Mouse (Mus musculus) neural tube, embryonic 10.5 days (tissue): ENCODE results near the gene Pde10a.

Source experiments
- DNase-seq: peaks from one replicate; pipeline ENCODE4 v3.0.0-alpha.2; 2017; ENCODE audit warnings: low spot score; ENCODE audit errors: extremely low spot score

Pde10a gene

DNA sequence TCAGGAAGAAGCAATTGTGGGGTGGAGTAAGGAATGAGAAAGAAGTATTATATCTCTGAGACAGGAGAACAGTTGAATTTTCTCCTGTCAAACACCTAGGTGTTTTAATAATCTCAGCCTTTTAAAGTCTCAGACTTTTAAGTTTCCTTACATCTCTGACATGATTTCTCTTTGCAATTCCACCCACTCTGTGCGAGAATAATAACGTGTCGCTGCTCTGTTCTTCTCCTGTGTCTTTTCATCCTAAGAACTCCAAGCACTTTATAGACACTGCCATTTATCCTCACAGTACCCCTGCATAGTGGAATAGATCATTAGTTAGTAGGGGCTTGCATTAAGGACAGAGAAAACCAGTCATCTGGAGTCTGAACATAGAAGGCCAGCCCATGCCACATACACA is 217.6 kb downstream of the Pde10a start:
- no peak for DNase-seq

DNA sequence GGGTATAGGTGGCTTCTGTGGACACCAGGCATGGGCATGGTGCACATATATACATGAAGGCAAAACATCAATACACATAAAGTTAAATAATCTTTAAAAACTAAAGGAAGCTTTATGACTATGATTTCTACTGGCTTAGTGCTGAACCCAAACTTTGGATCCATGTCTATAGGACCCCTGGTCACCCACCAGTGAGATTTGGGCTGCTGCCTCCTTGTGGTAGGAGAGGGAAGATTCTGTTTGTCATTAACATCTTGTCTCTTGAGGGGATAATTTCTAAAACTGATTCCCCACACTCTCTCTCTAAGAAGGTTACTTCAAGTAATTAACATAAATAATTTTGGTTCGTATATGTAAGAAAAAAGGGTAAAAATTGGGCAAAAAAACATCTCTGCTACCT is 220.2 kb downstream of the Pde10a start:
- no peak for DNase-seq

DNA sequence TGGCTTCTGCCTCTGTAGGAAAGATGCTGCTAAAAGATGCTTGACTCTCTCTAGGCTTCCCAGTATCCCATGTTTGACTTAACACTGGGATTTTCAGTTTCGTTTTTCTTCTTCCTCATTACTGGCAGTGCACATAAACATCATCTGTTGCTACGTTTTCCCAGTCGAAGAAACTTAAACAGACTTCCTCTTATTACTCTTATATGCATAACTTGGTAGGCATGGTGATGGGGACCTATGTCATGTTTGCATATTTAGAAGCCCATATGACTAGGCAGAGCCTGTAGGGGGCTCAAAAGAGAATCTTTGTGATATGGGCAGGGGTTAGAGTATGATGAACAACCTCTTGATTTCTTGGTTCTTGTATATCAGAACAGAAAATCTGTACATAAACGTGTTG is 224.3 kb downstream of the Pde10a start:
- DNase-seq: no peak

DNA sequence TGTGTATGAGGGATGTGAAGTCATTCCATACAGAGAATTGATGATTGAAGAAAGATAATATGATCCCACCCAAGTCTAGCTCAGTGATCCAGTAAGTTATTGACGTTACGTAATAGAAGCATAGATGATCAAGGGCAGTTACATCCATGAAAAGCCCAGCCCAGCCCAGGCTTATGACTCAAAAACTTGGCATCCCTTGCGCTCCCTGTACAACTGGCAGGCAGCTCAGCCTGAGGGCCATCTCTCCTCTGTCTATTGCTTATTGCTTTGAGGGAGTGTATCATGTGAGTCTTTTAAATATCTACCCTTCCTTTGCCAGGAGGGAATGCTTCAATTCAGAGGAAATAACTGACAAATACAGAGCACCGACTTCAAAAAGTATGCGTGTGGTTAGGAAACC is 232.4 kb downstream of the Pde10a start:
- no peak for DNase-seq

DNA sequence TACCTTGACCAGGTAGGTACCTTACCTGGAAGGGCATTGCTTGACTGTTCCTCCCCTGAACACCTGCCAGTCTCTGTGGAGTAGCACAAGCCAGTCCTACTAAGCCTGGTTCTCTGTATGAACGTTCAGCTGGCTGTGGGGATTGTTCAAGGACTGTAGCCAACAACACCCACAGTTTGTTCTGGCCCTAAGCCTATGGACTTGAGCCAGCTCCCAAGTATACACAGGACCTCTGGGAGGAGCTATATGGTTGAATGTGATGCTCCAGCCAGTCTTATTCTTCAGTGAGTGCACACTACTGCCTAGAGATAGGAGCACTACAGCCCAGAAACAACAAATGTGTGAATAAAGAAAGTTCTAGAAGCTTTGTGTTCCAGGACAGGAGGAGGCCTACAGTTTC is 238.1 kb downstream of the Pde10a start:
- no peak for DNase-seq

DNA sequence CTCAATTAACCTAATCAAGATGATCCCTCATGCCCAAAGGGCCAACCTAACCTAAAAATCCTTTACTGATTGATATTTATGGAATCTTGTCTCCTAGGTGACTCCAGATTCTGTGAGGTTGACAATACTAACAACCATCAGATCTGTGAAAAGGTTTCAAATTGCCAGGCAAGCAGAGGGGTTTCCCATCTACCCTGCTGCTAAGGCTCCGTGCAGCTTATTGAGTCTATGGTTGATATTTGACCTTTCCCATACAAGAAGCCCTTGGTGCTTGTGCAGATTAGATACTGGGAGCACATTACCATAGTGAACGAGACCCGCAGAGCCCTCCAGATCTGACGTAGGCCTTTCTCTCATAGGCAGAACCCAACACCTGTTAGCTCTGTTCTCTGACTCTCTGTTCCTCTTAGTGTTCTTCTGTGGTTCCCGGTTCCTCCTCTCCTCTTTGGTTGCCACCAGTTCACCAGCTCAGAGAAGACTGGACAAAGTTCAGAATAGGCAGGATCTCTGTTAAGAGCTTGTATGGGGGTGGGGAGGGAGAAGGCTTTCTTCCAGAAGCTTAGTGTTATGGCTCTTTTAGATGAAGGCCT is 240.9 kb downstream of the Pde10a start:
- DNase-seq: no peak

DNA sequence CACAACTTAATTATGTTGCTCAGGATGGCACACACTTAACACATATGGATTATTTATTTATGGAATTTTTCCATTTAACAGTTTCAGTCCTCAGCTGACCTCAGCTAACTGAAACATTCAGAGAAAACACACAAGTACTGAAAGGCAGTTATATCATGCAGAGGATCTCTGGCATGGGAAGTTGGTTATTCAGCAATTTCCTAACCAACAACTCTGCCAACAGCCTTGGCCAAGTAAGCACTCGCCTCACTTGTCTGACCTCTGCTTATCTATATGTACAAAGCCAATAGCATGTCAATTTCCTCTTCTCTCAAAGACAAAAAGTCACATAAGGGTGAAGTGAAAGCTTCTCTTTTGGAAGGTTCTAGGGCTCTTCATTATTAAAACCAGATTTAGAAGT is 244.0 kb downstream of the Pde10a start:
- DNase-seq: no peak

DNA sequence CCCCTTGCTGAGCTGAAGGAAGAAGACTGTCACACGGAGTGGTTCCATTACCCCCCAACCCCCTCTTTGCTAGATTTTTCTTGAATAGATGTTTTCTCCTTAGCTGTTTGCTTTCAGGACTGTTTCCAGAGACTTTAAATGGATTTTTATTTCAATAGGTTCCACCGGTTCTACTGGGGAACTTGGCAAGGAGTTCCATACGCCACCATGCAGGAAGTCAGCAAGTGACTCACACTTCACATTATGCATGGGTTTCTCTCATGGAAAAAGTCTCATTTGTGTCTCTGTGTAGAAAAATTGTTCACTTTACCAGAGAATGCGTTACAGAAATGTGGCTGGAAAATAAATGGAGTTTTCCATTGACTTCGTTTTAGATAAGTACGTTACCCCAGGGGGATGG is 248.2 kb downstream of the Pde10a start:
- no peak for DNase-seq

DNA sequence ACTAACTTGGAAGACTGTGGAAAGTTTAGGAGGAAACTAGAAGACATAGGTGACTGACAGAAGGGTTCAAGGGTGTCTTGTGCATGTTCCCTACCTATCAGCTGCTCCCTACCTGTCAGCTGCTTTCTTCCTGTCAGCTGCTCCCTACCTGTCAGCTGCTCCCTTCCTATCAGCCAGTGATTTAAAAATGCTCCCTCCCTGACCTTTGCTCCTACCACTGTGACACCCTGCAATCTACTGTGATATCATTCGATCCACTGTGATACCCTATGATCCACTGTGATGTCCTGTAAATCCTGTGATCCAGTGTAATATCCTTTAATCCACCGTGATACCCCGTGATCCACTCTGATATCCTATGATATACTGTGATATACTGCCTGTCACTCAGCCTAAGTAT is 249.1 kb downstream of the Pde10a start:
- DNase-seq: no peak

DNA sequence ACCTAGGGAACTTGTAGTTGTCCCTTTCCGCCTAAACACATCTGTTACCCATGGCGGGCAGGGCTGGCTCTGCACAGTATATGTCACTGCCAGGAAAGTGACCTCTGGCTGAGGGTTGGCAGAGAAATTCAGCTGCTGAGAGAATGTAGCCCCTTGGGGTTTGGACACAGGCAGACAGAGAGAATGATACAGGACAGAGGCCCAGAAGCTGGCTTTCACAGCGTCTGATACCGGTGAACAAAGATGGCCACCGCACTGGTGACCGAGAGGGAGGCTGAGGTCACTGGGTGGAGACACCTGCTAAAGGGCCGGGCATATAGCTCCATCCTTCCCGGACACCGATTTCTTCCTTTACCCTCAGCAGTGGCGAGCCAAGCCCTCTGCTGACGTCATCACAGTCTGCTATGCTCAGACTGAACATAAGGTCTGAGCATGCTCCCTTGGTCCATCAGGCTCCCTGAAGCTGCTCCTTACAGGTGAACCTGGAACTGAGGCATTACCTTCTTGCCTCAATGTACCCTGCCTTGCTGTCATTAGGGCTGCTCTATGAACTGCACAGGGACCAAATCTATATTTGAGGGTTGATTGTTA is 250.5 kb downstream of the Pde10a start:
- DNase-seq: no peak

DNA sequence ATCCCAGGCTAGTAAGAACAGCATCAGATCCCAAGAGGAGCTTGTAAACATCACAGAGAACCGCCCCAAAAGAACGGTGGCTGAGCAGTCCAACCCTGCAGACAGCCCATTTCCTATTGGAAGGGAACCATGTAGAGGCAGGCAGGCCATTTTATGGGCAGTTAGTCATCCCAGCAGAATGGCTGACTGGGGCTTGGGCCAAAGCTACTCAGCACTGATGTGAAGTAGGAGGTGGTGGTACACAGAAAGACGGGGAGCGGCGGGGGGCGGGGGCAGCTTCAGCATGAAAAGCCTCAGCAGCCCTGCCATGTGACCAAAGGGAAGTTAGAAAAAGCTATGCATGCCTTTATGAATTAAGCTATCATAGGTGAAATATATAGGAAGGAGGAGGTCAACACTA is 252.5 kb downstream of the Pde10a start:
- no peak for DNase-seq

DNA sequence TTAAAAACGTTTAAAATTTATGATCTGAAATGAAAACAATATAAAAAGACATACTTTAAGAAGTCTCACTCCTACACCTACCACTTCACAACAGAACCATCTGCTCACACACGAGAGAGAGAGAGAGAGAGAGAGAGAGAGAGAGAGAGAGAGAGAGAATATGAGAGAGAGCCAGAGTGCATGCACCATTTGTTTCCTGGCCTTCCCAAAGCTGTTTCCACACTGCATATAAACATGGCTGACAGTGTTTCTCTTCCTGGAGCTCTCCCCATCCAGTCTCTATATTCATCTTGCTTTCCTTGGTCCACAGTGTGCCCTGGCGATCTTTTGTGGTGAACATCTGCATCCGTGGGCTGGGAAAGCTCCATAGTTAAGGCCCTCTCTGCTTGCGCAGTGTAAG is 253.7 kb downstream of the Pde10a start:
- DNase-seq: no peak

DNA sequence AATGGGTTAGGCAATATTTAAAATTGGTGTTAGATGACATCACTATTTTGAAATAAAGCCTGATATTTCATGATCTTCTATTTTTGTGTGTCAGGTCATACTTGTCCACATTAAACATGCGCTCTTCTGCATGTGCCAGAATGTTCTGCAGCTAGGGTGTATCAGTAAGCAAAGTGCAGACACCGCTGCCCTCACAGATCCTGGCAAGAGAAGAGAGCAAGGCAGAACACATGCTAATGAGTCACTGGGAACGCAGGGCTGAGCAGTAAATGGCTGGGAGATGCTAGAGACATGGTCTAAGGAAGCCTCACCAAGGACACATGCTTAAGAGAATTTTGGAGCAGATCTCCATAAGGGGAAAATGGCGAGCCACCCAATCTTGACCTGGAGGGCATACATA is 255.3 kb downstream of the Pde10a start:
- no peak for DNase-seq

DNA sequence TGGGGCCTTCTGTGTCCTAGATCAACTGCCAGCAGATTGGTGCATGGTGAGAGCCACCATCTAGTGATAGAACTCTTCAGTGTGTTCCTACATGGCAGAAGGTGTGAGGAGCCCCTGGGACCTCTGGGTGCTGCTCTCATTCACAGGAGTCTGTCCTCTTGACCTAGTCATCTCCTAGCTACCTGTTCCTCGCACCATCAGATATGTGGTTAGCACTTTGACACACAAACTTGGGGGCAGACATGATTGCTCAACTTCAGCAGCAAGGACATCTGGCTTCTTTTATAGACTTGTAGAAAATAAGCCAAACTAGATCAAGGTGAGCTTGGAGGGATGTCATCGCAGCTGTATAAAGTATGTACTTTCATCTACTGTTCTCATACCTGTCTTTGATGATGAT is 255.9 kb downstream of the Pde10a start:
- DNase-seq: no peak

DNA sequence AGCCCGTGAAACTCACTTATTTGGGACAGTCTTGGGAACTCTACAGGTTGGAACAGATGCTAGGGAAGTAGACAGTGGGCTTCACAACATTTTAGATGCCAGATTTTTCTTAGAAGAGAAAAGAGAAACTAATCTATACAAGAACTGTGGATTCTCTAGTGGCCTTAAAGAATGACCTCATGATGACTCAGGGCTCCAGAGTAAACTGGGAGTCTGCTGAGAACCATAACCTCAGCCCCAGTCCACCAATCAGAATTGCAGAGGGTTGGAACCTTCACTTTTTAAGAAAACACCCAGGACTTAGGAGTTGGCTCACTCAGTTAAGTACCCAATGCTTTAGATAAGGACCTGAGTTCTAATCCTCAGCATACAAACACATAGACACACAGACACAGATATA is 256.4 kb downstream of the Pde10a start:
- DNase-seq: no peak

DNA sequence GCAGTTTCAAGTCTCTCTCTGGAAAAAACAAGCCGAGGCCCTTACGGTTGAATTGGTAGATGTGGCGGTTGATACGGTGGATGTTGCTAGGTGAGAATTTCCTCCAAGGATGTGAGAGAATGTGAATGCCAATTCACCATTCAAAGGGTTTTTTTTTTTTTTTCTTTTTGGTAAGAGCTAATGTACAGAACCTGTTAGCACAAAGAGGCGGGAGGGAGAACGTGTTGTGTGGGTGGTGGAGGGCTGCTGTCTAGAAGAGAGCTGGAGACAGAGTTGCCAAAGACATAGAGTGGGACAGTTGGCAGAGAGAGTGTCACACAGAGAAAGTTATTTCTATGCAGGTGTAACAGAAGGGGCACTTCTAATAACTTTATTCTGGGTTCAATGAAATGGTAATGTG is 260.7 kb downstream of the Pde10a start:
- DNase-seq: no peak

DNA sequence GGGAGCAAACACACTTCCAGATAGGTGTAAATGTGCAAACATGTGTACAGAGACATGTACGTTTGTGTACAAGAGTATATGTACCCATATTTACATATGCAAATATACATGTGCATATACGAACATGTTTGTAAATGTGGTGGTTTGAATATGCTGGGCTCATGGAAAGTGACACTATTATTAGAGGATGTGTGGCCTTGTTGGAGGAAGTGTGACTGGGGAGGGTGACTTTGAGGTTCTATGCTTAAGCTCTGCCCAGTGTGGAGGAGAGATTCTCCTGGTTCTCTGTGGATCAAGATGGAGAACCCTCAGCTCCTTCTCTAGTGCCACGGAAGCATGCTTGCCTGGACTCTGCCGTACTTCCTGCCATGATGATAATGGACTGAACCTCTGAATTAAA is 261.3 kb downstream of the Pde10a start:
- DNase-seq: no peak

DNA sequence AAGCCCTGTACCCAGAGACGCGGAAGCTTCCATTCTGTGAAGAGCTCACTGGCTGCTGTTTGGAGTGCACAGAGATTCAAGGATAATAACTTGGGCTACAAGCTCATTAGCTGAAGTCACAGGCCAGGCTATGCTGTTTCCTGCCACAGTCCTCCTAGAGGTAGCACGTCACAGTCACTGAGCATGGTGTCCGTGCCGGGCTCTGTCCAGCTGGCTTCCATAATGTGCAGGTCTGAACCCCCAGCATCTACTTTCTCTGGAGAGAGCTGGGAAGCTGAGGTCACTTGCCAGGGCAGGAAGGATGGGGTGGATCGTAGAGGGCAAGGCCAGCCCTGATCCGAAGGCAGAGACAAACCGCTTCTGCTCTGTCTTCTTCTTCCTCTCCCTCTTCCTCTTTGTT is 262.6 kb downstream of the Pde10a start:
- no peak for DNase-seq

DNA sequence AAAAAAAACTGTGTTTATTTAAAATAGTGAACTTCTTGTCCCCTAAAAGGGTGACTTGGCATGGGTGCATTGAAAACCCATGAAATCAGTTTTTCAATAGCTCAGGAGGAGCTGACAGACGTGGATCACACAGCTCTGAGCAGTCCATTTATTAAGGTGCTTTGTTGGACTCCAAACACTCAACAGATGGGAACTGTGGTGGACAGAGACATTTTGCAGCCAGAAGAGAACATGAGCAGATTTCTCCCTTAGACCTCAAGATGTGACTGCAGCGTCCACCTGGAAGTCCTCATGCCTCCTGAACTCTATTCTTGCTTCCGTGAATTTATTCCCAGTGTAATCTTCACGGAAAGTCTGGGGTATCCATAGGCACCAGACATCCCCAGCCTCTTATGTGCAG is 266.4 kb downstream of the Pde10a start:
- DNase-seq: no peak

DNA sequence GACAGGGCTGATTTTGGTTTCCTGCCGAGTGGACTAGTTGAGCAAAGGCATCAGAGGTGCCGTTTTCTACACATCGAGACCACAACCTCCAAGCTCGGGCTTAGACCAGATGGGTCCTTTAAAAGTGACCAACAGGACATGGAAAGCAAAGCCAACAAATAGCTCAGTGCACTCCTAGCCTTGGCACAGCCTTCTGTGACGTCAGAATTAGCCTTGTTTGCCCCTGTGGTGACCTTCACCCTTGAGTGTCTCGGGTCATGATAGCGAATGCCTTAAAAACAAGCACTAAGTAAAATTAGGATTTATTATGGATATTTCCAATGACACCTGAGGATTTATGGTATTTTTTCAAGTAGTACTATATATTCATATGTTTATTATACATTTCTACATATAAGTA is 267.4 kb downstream of the Pde10a start:
- DNase-seq: no peak

DNA sequence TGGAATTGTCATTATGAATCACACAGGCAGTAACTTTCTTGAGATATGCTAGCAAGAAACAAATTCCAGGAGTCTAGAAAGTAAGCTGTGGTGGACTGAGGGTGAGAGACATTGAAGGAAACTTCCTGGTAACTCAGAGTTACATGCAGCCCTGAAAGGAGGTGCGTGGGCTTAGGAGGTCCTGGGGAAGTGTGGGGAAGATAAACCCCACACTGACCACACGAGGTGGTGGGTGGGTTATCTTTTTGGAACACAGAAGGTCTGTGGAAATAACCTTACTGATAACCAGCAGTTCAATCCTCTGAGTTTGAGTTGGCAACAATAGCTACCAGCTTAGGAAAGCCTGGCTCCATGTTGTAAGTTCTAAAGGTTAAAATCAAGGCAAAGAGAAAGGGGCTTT is 272.5 kb downstream of the Pde10a start:
- no peak for DNase-seq

DNA sequence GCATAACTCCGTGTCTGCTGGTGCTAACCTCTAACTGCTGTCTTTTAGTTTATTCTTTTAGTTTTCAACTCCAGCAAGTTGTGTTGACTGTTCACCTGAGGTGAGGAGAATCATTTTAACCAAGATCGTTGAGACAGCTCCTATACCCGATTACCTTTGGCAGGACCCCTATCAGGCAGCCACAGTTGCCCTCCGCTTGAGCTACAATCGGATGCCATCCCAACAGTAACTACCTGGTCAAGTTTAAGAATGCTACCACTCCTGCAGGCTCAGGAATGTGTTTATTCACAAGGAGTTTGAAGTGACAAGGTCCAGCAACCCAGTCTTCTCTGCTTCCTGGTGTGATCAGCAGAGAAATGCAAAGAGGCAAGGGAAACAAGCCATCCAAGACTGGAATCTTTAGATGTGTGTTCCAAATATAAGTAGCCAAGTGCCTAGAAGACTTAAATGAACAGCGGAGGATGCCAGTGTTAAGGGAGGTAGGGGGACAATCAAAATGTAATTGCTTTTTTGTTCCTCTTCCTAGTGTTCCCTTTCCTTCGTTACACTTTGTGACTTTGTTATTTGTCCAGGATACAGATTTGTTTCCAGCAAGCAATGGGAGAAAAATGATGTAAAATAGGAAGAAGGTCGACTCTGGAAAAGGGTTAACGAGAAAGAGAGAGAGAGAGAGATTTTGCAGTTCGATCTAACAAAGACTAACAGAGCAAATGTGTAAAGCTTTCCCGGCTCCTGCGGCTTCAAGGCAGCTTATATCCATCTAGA is 273.5 kb downstream of the Pde10a start:
- DNase-seq: peak; percentile 39

DNA sequence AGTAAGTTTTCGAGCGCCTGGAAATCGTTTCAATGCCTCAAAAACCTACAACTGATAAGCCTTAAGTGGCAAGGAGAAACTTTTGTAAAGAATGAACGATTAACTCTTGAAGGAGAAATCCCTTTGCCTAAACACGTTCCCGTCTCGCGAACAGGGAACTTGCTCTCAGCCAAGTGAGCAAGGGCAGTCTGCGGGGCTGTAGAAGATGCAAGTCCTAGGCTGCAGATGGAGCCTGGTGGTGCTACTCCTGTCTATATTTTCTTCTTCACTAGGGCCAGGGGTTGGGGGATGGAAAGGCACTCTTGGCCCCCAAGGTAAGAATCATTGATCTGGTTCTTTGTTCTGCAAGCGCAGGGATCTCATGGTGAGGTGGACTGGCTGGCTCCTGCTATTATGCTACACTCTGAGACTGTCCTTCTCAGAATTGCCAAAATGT is 274.1 kb downstream of the Pde10a start:
- DNase-seq: peak; percentile 58
